Mouse (Mus musculus) lung, postnatal 25 days (tissue): ENCODE measurements around the gene Fhod1.
A peak's percentile ranks its signal among the peaks of the same experiment; 100 is the strongest.

Experiments
- DNase-seq: peaks from one replicate; pipeline ENCODE4 v3.0.0; 2022; ENCODE audit warnings: low spot score

Fhod1 gene

GRCm38 (mm10) chr8:105349096-105349771, 1.5 kb upstream of the Fhod1 start:
- DNase-seq, result no peak

DNA sequence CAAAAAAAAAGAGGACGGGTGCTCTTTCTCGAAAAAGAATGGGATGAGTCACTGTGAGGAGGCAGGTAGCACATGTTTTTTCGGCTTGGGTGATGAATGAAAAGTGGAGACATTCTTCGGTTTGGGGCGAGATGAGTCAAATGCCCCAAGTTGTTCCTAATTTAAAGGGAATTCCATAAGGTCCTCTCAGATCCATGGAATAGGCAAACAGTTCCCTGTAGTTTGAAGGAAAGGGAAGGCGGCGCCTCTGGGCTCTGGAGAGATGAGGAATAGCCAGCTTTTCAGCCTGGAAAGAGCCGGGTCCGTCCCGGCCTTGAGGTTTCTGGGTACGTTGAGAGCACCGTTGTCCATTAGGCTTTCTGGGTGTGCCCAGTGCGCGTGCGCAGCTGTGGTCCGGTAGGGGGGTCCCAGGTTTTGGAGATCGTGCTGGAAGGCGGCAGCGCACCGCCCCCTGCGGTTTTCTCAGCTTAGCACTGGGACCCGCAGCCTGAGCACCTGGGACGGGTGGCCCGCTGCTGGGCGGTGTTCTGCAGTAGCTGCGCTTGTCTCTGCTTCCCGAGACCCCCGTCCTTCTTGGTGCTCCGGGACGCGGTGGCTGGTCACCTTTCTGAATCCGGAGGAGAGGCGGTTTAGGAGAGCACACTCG, 820 bp upstream of the Fhod1 start, which contains the start of gene Slc9a5:
Gene Slc9a5, plus strand, starts transcription at position 394 of the 646 bp plus-strand sequence.
- DNase-seq, result no peak

GRCm38 (mm10) chr8:105346611-105347427, 934 bp downstream of the Fhod1 start:
- peak; percentile 85 for DNase-seq

- DNase-seq, result peak; percentile 64
Measured at GRCm38 (mm10) chr8:105345061-105345975, 2.4 kb downstream of the Fhod1 start.

- peak; percentile 50 for DNase-seq
Measured at GRCm38 (mm10) chr8:105343791-105344574, 3.8 kb downstream of the Fhod1 start.

- DNase-seq, result no peak
Measured at GRCm38 (mm10) chr8:105342768-105343167, 5.0 kb downstream of the Fhod1 start.

DNA sequence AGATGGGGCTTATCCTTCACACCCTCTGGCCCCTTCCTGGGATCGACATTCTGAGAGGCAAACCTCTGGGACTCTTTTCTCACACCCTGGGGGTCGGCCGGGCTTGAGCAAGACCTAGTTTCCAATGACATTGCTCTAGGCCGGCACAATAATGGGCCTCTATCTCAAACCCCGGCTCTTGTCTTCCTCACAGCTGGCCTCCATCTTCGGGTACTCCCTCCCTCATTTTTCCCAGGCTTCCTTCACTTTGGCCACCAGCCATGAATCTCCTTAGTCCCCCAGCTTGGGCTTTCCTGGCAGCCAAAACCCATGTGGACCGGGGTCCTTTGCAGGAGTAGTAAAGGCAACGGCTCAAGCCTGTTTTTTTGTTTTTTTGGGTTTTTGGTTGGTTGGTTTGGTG, 6.4 kb downstream of the Fhod1 start:
- DNase-seq, result peak; percentile 76

GRCm38 (mm10) chr8:105339886-105340635, 7.7 kb downstream of the Fhod1 start:
- DNase-seq, result peak; percentile 89

DNA sequence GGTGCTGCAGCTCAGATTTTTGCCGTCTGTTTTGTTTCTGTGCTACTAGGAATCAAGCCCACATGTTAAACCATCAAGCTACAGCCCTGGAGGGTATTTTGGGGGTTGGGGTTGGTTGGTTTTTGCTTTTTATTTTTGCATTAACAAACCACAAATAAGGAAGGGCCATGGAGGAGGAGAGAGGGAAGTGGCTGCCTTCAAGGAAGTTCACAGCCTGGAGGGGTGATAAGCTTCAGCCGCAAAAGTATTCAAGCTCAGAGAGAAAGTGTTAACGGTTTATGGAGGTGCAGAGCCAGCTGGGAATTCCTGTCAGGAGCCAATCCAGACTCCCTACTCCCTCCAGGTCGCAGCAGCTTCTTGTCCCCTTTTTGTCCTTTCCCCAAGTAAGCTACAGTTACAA, 8.8 kb downstream of the Fhod1 start:
- no peak for DNase-seq

DNA sequence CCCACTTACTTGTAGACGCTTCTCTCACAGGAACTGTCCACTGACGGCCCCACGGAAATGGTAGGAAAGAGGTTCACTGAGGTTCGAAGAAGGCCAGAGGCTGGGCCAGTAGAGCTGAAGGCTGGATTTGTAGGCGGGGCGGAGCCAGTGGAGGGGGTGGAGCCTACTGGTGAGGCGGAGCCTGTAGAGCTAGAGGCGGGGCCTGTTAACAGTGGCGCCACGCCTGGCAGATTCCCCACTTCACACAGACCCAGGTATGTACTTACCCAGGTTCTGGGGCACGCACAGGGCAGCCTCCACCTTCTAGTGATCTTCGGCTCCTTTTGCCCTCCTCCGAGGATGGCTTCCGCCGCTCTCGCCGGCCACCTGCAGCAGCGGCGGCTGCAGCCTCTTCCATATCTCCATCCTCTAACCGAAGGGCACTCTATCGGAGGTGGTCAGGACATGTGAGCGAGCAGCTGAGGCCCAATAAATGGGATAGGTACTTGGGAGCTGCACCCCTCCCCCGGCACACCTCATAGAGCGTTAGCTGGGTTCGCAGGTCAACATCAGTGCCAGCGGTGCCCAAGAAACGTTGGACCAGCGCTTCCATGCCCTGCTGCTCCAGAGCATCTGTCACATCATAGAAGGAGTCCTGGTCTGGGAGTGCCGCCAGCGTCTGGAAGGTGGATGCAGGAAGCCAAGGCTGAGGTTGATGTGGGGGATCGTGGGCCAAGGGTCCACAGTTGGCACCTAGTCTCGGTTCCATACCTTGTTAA, 11.2 kb downstream of the Fhod1 start:
- no peak for DNase-seq

- no peak for DNase-seq
Measured at GRCm38 (mm10) chr8:105332523-105332922, 15.2 kb downstream of the Fhod1 start.

DNA sequence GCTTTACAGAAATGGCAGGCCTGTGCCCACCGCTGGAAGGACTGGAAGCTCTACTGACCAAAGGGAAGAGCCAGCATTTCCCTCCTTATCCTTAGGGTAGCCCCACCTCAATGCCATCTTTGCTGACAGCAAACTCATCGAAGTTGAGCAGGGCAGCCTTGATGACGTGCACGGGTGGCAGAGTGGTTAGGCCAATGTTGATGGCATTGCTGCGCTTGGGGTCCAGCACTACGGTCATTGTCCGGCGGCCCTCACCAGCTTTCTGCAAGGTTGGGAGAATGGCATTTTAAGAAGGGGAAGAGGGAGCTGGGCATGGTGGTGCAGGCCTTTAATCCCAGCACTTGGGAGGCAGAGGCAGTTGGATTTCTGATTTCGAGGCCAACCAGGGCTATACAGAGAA, 15.8 kb downstream of the Fhod1 start:
- no peak for DNase-seq

DNA sequence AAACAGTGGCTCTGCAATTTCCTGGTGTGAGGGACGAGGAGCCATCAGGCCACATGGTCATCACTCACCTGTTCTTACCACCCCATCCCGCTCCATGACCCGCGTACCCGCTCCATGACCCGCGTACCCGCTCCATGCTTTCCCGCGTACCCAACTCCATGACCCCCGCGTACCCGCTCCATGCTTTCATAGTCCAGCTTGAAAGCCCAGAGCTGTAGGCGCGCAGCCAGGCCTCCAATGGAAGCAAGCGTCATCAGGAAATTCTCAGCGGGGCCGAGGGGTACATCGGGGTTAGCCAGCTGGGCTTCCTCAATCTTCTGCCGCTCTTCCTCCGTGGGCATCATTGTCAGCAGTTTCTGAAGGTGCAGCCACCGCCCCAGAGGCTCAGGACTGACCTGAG, 16.3 kb downstream of the Fhod1 start:
- no peak for DNase-seq

- DNase-seq, result no peak
Measured at GRCm38 (mm10) chr8:105330325-105330724, 17.4 kb downstream of the Fhod1 start.

GRCm38 (mm10) chr8:105326968-105327367, 20.8 kb downstream of the Fhod1 start:
- DNase-seq, result no peak

DNA sequence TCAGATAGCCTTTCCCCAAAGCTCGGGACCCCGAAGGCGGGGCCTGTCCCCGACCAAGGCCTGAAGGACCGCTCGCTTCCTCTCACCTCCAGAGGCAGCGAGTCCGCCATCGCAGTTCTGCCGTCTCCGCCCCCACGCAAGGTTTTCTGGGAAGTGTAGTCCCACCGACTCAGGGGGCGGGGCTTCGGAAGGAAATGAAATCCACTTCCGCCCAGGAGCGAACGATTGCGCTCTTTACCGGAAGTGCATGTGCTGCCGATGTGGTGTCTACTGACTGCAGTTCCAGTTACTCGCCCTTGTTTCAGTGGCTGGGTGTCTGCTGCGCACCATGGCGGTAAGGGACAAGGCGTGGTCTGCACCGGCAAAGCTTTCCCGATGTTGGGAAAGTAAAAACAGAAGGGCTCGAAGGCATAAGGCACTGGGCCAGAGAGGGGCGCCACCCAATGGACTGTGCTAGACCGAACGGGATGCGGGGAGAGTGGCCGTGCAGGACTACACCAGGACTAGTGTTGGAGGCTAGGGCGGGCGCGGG, 21.5 kb downstream of the Fhod1 start, which contains the start of the genes Lrrc29 and Tmem208:
Gene Lrrc29, minus strand, starts transcription at position 138 of the 532 bp plus-strand sequence.
Gene Tmem208, plus strand, starts transcription at position 214 of the 532 bp plus-strand sequence.
- DNase-seq, result peak; percentile 98

GRCm38 (mm10) chr8:105325641-105326093, 22.1 kb downstream of the Fhod1 start:
- no peak for DNase-seq

- DNase-seq, result no peak
Measured at GRCm38 (mm10) chr8:105323183-105323582, 24.6 kb downstream of the Fhod1 start.

DNA sequence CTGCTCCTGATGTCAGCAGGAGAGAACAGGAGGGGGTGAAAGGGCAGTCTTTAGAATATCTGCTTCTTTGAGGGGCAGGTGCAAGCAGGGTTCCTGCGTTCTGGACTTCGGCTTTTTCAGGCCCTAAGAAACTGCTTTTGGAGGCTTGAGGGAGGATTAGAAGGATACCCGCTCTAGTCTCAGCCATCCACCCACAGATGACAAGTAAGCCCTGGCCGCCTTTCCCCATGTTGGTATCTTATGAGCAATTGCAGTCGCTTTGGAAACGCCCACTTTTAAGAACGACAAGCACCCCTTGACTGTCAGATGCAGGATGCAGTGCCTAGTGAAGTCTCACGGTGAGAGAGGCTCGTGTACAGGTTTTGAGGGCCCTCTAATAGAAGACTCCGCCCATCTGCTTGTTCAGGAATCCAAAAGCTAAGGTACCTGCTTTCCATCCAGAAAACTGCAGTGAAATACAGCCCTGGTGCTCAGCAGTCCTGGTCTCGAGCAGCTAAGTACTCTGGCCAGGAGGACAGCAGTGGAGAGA, 29.0 kb downstream of the Fhod1 start:
- DNase-seq, result peak; percentile 71
